Mouse (Mus musculus) lung, embryonic 16.5 days (tissue): Measurements from ENCODE around the gene Htr1f. TPM values are rescaled to one million over a fixed set of nuclear protein-coding genes. Genes with fewer than 3 reads are reported as not detected.

Source experiments
- ATAC-seq: fragments of 200-750 bp; cut with Nextera tagmentation; 2 replicates; pipeline ENCODE4 v1.8.0; 2017; ENCODE audit warnings: low read depth, mild to moderate bottlenecking, moderate library complexity
- H3K27ac ChIP-seq: fragments of 300-500 bp; sonication (generic); 2 replicates; pipeline ENCODE4 v1.5.1; 2014; ENCODE audit warnings: mild to moderate bottlenecking, control low read depth, low read length
- H3K27me3 ChIP-seq: fragments of 300-500 bp; sonication (generic); 2 replicates; pipeline ENCODE4 v1.6.1; 2014; ENCODE audit warnings: low read depth, low read length, mixed read lengths; ENCODE audit not compliant: control insufficient read depth, insufficient read depth
- H3K36me3 ChIP-seq: fragments of 300-500 bp; sonication (generic); 2 replicates; pipeline ENCODE4 v1.6.1; 2014; ENCODE audit warnings: low read length; ENCODE audit not compliant: control insufficient read depth, insufficient read depth
- H3K4me1 ChIP-seq: fragments of 300-500 bp; sonication (generic); replicated peaks from 2 replicates; pipeline ENCODE4 v1.6.1; 2014; ENCODE audit warnings: low read length, mixed read lengths; ENCODE audit not compliant: control insufficient read depth, insufficient read depth
- H3K4me2 ChIP-seq: fragments of 300-500 bp; sonication (generic); 2 replicates; pipeline ENCODE4 v1.6.1; 2014; ENCODE audit warnings: low read depth, low read length, control low read depth
- H3K4me3 ChIP-seq: fragments of 300-500 bp; sonication (generic); 2 replicates; pipeline ENCODE4 v1.5.1; 2014; ENCODE audit warnings: mild to moderate bottlenecking, low read length, control low read depth
- H3K9ac ChIP-seq: fragments of 300-500 bp; sonication (generic); 2 replicates; pipeline ENCODE4 v1.6.1; 2014; ENCODE audit warnings: low read length, control low read depth
- H3K9me3 ChIP-seq: fragments of 300-500 bp; sonication (generic); 2 replicates; pipeline ENCODE4 v1.6.1; 2016; ENCODE audit warnings: low read length; ENCODE audit not compliant: control insufficient read depth
- WGBS: fragments of 180-500 bp; shearing (Covaris S2); extraction: QIAGEN DNeasy Blood & Tissue Kit; methylation state at CpG from one replicate; pipeline ENCODE4 v1.1.7; 2014; 5-methylcytosine and 5-hydroxymethylcytosine counted together
- polyA plus RNA-seq: library from polyadenylated mRNA; unstranded; fragments of >200 nt; fragmentation: Nextera tagmentation; extraction: Ambion mirVana; gene quantifications from 2 replicates; pipeline ENCODE4 v1.2.1, GENCODE M21; 2015

Gene Htr1f
- 0.05 TPM in 1 of 2 replicates, not detected in the other for polyA plus RNA-seq

GRCm38 (mm10) chr16:65105184-65105931 is at the start of gene Htr1f:
Gene Htr1f (minus strand): TSS chr16:65105854.
- H3K9me3 ChIP-seq = no peaks in the 10 kb centered on the region
- no peak within 1 kb of the TSS for H3K27ac ChIP-seq
- H3K4me3 ChIP-seq = peak within 1 kb of the TSS; percentile 35
- ATAC-seq = no peak
- H3K4me2 ChIP-seq = peak within 1 kb of the TSS; percentile 59
- H3K9ac ChIP-seq = no peak within 1 kb of the TSS
- H3K4me1 ChIP-seq = no peaks in the 10 kb centered on the region
- peaks cover 12% of the 10 kb centered on the region for H3K27me3 ChIP-seq
- no peaks in the 10 kb centered on the region for H3K36me3 ChIP-seq
- 4% methylated on average over 40 of the region's 41 CpGs for WGBS

GRCm38 (mm10) chr16:65139771-65140170 is 34.1 kb upstream of the Htr1f start:
- 50% methylated on average over 2 of the region's 2 CpGs for WGBS
- H3K36me3 ChIP-seq = no peaks in the 10 kb centered on the region
- no peak for ATAC-seq
- no peak overlapping the region for H3K4me2 ChIP-seq
- no peaks in the 10 kb centered on the region for H3K4me1 ChIP-seq
- H3K9ac ChIP-seq = no peak overlapping the region
- H3K27me3 ChIP-seq = no peaks in the 10 kb centered on the region
- no peak overlapping the region for H3K4me3 ChIP-seq
- no peaks in the 10 kb centered on the region for H3K9me3 ChIP-seq
- no peak overlapping the region for H3K27ac ChIP-seq

GRCm38 (mm10) chr16:65129391-65129790 is 23.7 kb upstream of the Htr1f start:
- H3K4me2 ChIP-seq = no peak overlapping the region
- no peak overlapping the region for H3K27ac ChIP-seq
- H3K9me3 ChIP-seq = no peaks in the 10 kb centered on the region
- 78% methylated on average over 2 of the region's 2 CpGs for WGBS
- no peaks in the 10 kb centered on the region for H3K36me3 ChIP-seq
- no peak overlapping the region for H3K4me3 ChIP-seq
- ATAC-seq = no peak
- no peak overlapping the region for H3K9ac ChIP-seq
- no peaks in the 10 kb centered on the region for H3K4me1 ChIP-seq
- no peaks in the 10 kb centered on the region for H3K27me3 ChIP-seq

- no peaks in the 10 kb centered on the region for H3K27me3 ChIP-seq
- no peaks in the 10 kb centered on the region for H3K4me1 ChIP-seq
- H3K36me3 ChIP-seq = no peaks in the 10 kb centered on the region
- H3K9me3 ChIP-seq = no peaks in the 10 kb centered on the region
- 67% methylated on average over 3 of the region's 3 CpGs for WGBS
- no peak overlapping the region for H3K4me3 ChIP-seq
- H3K9ac ChIP-seq = no peak overlapping the region
- ATAC-seq = no peak
- H3K27ac ChIP-seq = no peak overlapping the region
- no peak overlapping the region for H3K4me2 ChIP-seq
Measured at GRCm38 (mm10) chr16:65127846-65128245, 22.2 kb upstream of the Htr1f start.

GRCm38 (mm10) chr16:65112221-65112620 is 6.6 kb upstream of the Htr1f start:
- Histone ChIP-seq H3K4me1 (no peaks in the 10 kb centered on the region), H3K9ac (no peak overlapping the region), H3K4me3 (no peak overlapping the region), H3K27me3 (no peaks in the 10 kb centered on the region), H3K9me3 (no peaks in the 10 kb centered on the region), H3K27ac (no peak overlapping the region), H3K36me3 (no peaks in the 10 kb centered on the region), H3K4me2 (no peak overlapping the region)
- no peak for ATAC-seq
- WGBS = 64% methylated on average over 1 of the region's 1 CpGs

- H3K4me3 ChIP-seq = no peak overlapping the region
- H3K36me3 ChIP-seq = no peaks in the 10 kb centered on the region
- H3K4me1 ChIP-seq = no peaks in the 10 kb centered on the region
- no peak for ATAC-seq
- WGBS = 88% methylated on average over 5 of the region's 5 CpGs
- H3K4me2 ChIP-seq = no peak overlapping the region
- no peak overlapping the region for H3K9ac ChIP-seq
- no peaks in the 10 kb centered on the region for H3K9me3 ChIP-seq
- no peak overlapping the region for H3K27ac ChIP-seq
- H3K27me3 ChIP-seq = no peaks in the 10 kb centered on the region
Measured at GRCm38 (mm10) chr16:65093552-65093951, 12.1 kb downstream of the Htr1f start.

GRCm38 (mm10) chr16:65083475-65083874 is 22.2 kb downstream of the Htr1f start:
- no peaks in the 10 kb centered on the region for H3K36me3 ChIP-seq
- no peak overlapping the region for H3K4me2 ChIP-seq
- no peaks in the 10 kb centered on the region for H3K27me3 ChIP-seq
- H3K4me3 ChIP-seq = no peak overlapping the region
- H3K4me1 ChIP-seq = no peaks in the 10 kb centered on the region
- ATAC-seq = no peak
- H3K27ac ChIP-seq = no peak overlapping the region
- H3K9ac ChIP-seq = no peak overlapping the region
- no peaks in the 10 kb centered on the region for H3K9me3 ChIP-seq
- 30% methylated on average over 2 of the region's 2 CpGs for WGBS

- Histone ChIP-seq H3K36me3 (no peaks in the 10 kb centered on the region), H3K4me3 (no peak overlapping the region), H3K27me3 (no peaks in the 10 kb centered on the region), H3K9ac (no peak overlapping the region), H3K9me3 (no peaks in the 10 kb centered on the region), H3K27ac (no peak overlapping the region), H3K4me2 (no peak overlapping the region), H3K4me1 (no peaks in the 10 kb centered on the region)
- no peak for ATAC-seq
- WGBS = 61% methylated on average over 1 of the region's 1 CpGs
Measured at GRCm38 (mm10) chr16:65069867-65070266, 35.8 kb downstream of the Htr1f start.

- Histone ChIP-seq H3K4me1 (no peaks in the 10 kb centered on the region), H3K36me3 (no peaks in the 10 kb centered on the region), H3K4me3 (no peak overlapping the region), H3K27ac (no peak overlapping the region), H3K27me3 (no peaks in the 10 kb centered on the region), H3K4me2 (no peak overlapping the region), H3K9ac (no peak overlapping the region), H3K9me3 (no peaks in the 10 kb centered on the region)
- no peak for ATAC-seq
Measured at GRCm38 (mm10) chr16:65066264-65066663, 39.4 kb downstream of the Htr1f start.
